Mouse (Mus musculus): ENCODE measurements around the gene Wdr72. TPM values are rescaled to one million over a fixed set of nuclear protein-coding genes. Genes with fewer than 3 reads are reported as not detected.

Wdr72 gene
- total RNA-seq, 2 experiments from 2014 or later = not detected

Other genes with a start within 250 kb of the Wdr72 start
- not detected in 2 replicates for gene Unc13c, start 141.4 kb upstream of the Wdr72 start, total RNA-seq (2014; fragmentation: Nextera tagmentation)
- gene Unc13c, start 141.4 kb upstream of the Wdr72 start, total RNA-seq (2017) = not detected in 2 replicates

Measured in megakaryocyte-erythroid progenitor cell, adult 5-6 weeks (primary cell).